Mouse (Mus musculus): ENCODE measurements at regions not wholly inside any gene's neighbourhood (a gene's known extent, or its start where the extent isn't known, plus 50 kb on each side); places are given as distances from the start of the nearest gene placed in this dataset.

DNA sequence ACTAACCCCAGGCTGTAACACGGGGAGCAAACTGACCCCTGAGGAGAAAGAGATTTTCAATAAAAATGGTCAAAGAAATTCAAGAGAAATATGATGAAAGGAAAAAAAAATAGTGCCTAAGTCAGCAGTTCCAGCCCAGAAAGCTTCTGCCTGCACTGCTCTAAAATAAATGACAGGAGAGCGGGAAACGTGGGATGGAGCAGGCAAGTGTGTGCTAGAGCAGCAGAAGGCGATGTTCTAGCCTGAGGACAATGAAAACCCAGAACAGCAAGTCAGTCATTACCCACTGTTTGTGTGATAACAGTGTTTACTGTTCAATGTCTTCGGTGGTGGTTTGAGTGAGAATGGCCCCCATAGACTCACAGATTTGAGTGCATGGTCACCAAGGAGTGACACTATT lies 91.4 kb upstream of the Rmdn2 start:
- TF ChIP-seq CTCF (IDR thresholded peaks at IDR 0.05; ENCODE audit: low read depth) (no peak), EP300 (IDR thresholded peaks at IDR 0.05; ENCODE audit: low read depth) (no peak)
- DNase-seq (ENCODE audit: low read depth in 3 of 3, low spot score in 3 of 3) (no peak), ATAC-seq (ENCODE audit: insufficient read depth) (no peak)
- no peaks in the 10 kb centered on the region for H3K4me1 ChIP-seq (replicated peaks; ENCODE audit: control insufficient read depth in 2 of 2, insufficient read depth in 2 of 2, low read length in 1 of 2)
- no peaks in the 10 kb centered on the region for H3K9me3 ChIP-seq (ENCODE audit: control insufficient read depth, low read length)
- no peak overlapping the region for H3K27ac ChIP-seq
- H3K9ac ChIP-seq (replicated peaks), result no peak overlapping the region
- H3K4me3 ChIP-seq (ENCODE audit: insufficient read depth in 1 of 2, low read depth in 2 of 2, low read length in 2 of 2), result no peak overlapping the region
- no peaks in the 10 kb centered on the region for H3K27me3 ChIP-seq (ENCODE audit: control insufficient read depth, insufficient read depth, low read length)
- H3K4me2 ChIP-seq (ENCODE audit: low read depth), result no peak overlapping the region
- no peaks in the 10 kb centered on the region for H3K36me3 ChIP-seq (replicated peaks; ENCODE audit: control insufficient read depth, insufficient read depth, low read depth)
- WGBS (ENCODE audit: insufficient replicate concordance), result 66% methylated on average over 5 of the region's 5 CpGs

DNA sequence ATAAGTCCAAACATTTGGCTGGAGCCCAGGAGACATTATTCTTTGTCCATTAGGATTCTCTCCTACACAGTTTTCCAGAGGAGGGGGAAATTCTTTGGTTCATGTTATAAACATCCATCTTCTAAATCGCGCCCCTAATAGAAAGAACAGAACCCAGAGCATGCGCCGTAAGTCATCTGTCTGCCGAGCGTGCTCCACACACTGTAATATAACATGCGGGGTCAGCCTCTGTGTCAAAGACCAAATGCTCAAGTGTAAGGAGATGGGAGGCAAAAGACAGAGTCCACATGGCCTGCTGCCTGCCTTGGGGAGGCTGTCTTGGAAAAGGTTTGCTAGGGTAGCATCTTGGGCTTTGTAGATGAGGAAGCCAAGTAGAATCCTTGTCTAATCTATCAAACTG lies 90.0 kb upstream of the Rmdn2 start:
- 77% methylated on average over 7 of the region's 7 CpGs for WGBS (ENCODE audit: insufficient replicate concordance)
- H3K9me3 ChIP-seq (ENCODE audit: control insufficient read depth, low read length), result no peaks in the 10 kb centered on the region
- no peak overlapping the region for H3K27ac ChIP-seq
- ATAC-seq (ENCODE audit: insufficient read depth) (no peak), DNase-seq (ENCODE audit: low read depth in 3 of 3, low spot score in 3 of 3) (no peak)
- no peaks in the 10 kb centered on the region for H3K27me3 ChIP-seq (ENCODE audit: control insufficient read depth, insufficient read depth, low read length)
- H3K4me2 ChIP-seq (ENCODE audit: low read depth), result no peak overlapping the region
- no peaks in the 10 kb centered on the region for H3K36me3 ChIP-seq (replicated peaks; ENCODE audit: control insufficient read depth, insufficient read depth, low read depth)
- H3K4me1 ChIP-seq (replicated peaks; ENCODE audit: control insufficient read depth in 2 of 2, insufficient read depth in 2 of 2, low read length in 1 of 2), result no peaks in the 10 kb centered on the region
- H3K4me3 ChIP-seq (ENCODE audit: insufficient read depth in 1 of 2, low read depth in 2 of 2, low read length in 2 of 2), result no peak overlapping the region
- no peak overlapping the region for H3K9ac ChIP-seq (replicated peaks)
- TF ChIP-seq EP300 (IDR thresholded peaks at IDR 0.05; ENCODE audit: low read depth) (no peak), CTCF (IDR thresholded peaks at IDR 0.05; ENCODE audit: low read depth) (no peak)

DNA sequence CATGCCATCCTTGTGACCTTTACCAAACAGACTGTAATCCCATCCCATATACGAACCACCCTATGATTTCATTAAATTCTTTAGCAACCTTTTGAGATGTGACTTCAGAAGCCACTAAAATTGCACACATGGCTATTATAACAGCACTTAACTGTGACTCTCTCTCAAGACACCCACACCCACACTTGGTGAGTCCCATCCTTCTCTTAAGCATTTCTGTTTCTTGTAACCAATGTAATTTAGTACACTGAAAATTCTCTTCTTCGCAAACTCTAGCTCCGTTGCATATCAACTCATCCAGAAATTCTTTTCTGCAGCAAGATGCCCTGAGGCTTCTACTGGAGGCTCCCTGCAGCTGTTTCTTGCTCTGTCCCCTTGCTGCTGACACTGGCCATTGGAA lies 88.4 kb upstream of the Rmdn2 start:
- no peak overlapping the region for H3K4me3 ChIP-seq (ENCODE audit: insufficient read depth in 1 of 2, low read depth in 2 of 2, low read length in 2 of 2)
- H3K9ac ChIP-seq (replicated peaks), result no peak overlapping the region
- 71% methylated on average over 3 of the region's 3 CpGs for WGBS (ENCODE audit: insufficient replicate concordance)
- no peaks in the 10 kb centered on the region for H3K36me3 ChIP-seq (replicated peaks; ENCODE audit: control insufficient read depth, insufficient read depth, low read depth)
- ATAC-seq (ENCODE audit: insufficient read depth), result no peak
- H3K27me3 ChIP-seq (ENCODE audit: control insufficient read depth, insufficient read depth, low read length), result no peaks in the 10 kb centered on the region
- no peak for DNase-seq (ENCODE audit: low read depth in 3 of 3, low spot score in 3 of 3)
- TF ChIP-seq CTCF (IDR thresholded peaks at IDR 0.05; ENCODE audit: low read depth) (no peak), EP300 (IDR thresholded peaks at IDR 0.05; ENCODE audit: low read depth) (no peak)
- H3K27ac ChIP-seq, result no peak overlapping the region
- no peaks in the 10 kb centered on the region for H3K9me3 ChIP-seq (ENCODE audit: control insufficient read depth, low read length)
- H3K4me1 ChIP-seq (replicated peaks; ENCODE audit: control insufficient read depth in 2 of 2, insufficient read depth in 2 of 2, low read length in 1 of 2), result no peaks in the 10 kb centered on the region
- H3K4me2 ChIP-seq (ENCODE audit: low read depth), result no peak overlapping the region

DNA sequence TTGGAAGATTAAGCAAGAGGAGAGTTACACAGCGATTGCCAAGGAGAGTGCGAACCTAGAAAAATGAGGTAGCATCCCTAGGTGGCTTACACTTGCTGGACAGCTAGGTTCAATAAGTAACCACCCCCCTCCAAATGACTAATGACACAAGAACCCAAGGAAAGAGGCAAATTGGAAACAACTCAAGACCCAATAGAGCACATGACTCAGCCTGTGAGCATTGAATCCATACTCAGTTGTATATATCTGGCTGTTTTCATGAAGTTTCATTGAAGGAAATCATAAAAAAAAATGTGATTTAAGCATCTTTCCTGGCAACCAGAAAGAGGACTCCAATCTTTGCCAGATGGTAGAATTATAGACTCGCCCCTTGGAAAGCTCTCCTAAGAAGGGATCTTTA lies 84.3 kb upstream of the Rmdn2 start:
- Histone ChIP-seq H3K4me3 (ENCODE audit: insufficient read depth in 1 of 2, low read depth in 2 of 2, low read length in 2 of 2) (no peak overlapping the region), H3K4me1 (replicated peaks; ENCODE audit: control insufficient read depth in 2 of 2, insufficient read depth in 2 of 2, low read length in 1 of 2) (no peaks in the 10 kb centered on the region), H3K27me3 (ENCODE audit: control insufficient read depth, insufficient read depth, low read length) (no peaks in the 10 kb centered on the region), H3K9me3 (ENCODE audit: control insufficient read depth, low read length) (no peaks in the 10 kb centered on the region), H3K9ac (replicated peaks) (no peak overlapping the region), H3K4me2 (ENCODE audit: low read depth) (no peak overlapping the region), H3K27ac (no peak overlapping the region), H3K36me3 (replicated peaks; ENCODE audit: control insufficient read depth, insufficient read depth, low read depth) (no peaks in the 10 kb centered on the region)
- TF ChIP-seq CTCF (IDR thresholded peaks at IDR 0.05; ENCODE audit: low read depth), result no peak
- no peak for TF ChIP-seq EP300 (IDR thresholded peaks at IDR 0.05; ENCODE audit: low read depth)
- 63% methylated on average over 3 of the region's 3 CpGs for WGBS (ENCODE audit: insufficient replicate concordance)
- ATAC-seq (ENCODE audit: insufficient read depth) (no peak), DNase-seq (ENCODE audit: low read depth in 3 of 3, low spot score in 3 of 3) (no peak)

DNA sequence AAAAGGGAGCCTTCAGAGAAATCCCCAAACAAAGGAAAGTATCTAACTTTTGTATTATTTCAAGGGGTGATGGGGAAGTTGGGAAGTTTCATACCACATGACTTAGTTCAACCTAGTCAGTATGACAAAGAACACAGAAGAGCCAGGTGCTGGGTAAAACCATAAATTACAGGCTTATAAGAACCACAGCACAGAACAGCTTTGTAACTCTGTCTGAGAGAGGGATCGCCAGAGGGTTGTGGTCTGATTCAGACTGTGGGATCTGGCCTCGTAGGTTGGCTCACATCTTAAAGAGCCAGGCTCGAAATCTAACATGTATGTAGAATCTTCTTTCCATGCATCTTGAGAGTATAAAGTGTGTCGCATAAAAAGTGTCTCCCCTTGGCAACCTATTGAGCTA lies 75.1 kb upstream of the Rmdn2 start:
- WGBS (ENCODE audit: insufficient replicate concordance), result 48% methylated on average over 4 of the region's 4 CpGs
- no peak overlapping the region for H3K4me3 ChIP-seq (ENCODE audit: insufficient read depth in 1 of 2, low read depth in 2 of 2, low read length in 2 of 2)
- no peak overlapping the region for H3K4me2 ChIP-seq (ENCODE audit: low read depth)
- ATAC-seq (ENCODE audit: insufficient read depth) (no peak), DNase-seq (ENCODE audit: low read depth in 3 of 3, low spot score in 3 of 3) (no peak)
- H3K27ac ChIP-seq, result no peak overlapping the region
- H3K36me3 ChIP-seq (replicated peaks; ENCODE audit: control insufficient read depth, insufficient read depth, low read depth), result no peaks in the 10 kb centered on the region
- H3K9me3 ChIP-seq (ENCODE audit: control insufficient read depth, low read length), result no peaks in the 10 kb centered on the region
- H3K4me1 ChIP-seq (replicated peaks; ENCODE audit: control insufficient read depth in 2 of 2, insufficient read depth in 2 of 2, low read length in 1 of 2), result no peaks in the 10 kb centered on the region
- no peak for TF ChIP-seq CTCF (IDR thresholded peaks at IDR 0.05; ENCODE audit: low read depth)
- H3K9ac ChIP-seq (replicated peaks), result no peak overlapping the region
- H3K27me3 ChIP-seq (ENCODE audit: control insufficient read depth, insufficient read depth, low read length), result no peaks in the 10 kb centered on the region

DNA sequence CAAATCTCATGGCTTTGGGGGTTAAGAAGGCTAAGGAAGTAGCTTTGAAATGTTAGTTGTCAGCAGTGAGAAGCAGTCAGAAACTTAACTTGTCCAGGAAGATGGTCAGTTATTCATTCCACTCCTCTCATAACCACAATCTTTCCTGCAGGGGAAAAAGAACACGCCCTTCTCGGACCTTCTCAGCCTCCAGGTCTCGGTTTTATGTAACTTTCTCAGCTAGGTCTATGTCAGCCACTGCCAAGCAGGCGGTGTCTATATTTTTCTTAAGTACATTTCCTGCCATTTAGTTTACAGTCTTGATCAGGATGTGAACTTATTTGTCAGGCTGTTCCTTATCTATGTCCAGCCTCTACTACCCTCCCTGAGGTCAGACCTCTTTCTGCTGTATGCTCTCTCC lies 72.9 kb upstream of the Rmdn2 start:
- no peak for ATAC-seq (ENCODE audit: insufficient read depth)
- no peak overlapping the region for H3K4me3 ChIP-seq (ENCODE audit: insufficient read depth in 1 of 2, low read depth in 2 of 2, low read length in 2 of 2)
- no peak overlapping the region for H3K9ac ChIP-seq (replicated peaks)
- TF ChIP-seq CTCF (IDR thresholded peaks at IDR 0.05; ENCODE audit: low read depth) (no peak), EP300 (IDR thresholded peaks at IDR 0.05; ENCODE audit: low read depth) (no peak)
- no peaks in the 10 kb centered on the region for H3K36me3 ChIP-seq (replicated peaks; ENCODE audit: control insufficient read depth, insufficient read depth, low read depth)
- 5% methylated on average over 4 of the region's 4 CpGs for WGBS (ENCODE audit: insufficient replicate concordance)
- H3K9me3 ChIP-seq (ENCODE audit: control insufficient read depth, low read length), result no peaks in the 10 kb centered on the region
- DNase-seq (ENCODE audit: low read depth in 3 of 3, low spot score in 3 of 3), result no peak
- H3K27me3 ChIP-seq (ENCODE audit: control insufficient read depth, insufficient read depth, low read length), result no peaks in the 10 kb centered on the region
- H3K27ac ChIP-seq, result no peak overlapping the region
- no peaks in the 10 kb centered on the region for H3K4me1 ChIP-seq (replicated peaks; ENCODE audit: control insufficient read depth in 2 of 2, insufficient read depth in 2 of 2, low read length in 1 of 2)
- H3K4me2 ChIP-seq (ENCODE audit: low read depth), result no peak overlapping the region
